Mouse (Mus musculus) megakaryocyte, embryonic 14.5 days (primary cell): ENCODE measurements at regions not wholly inside any gene's neighbourhood (a gene's known extent, or its start where the extent isn't known, plus 50 kb on each side); places are given as distances from the start of the nearest gene placed in this dataset.

ENCODE experiments used
- FLI1 ChIP-seq: IDR thresholded peaks from 2 replicates; pipeline ENCODE4 v1.6.1; 2012; ENCODE audit warnings: low read length, inconsistent platforms, mixed read lengths
- GATA1 ChIP-seq: IDR thresholded peaks from 3 replicates; pipeline ENCODE4 v1.6.1; 2012; ENCODE audit warnings: mixed read lengths, low read length, inconsistent platforms, borderline replicate concordance

- no peak for TF ChIP-seq GATA1
- TF ChIP-seq FLI1 = no peak
Observed at GRCm38 (mm10) chr8:103751161-103751560, 350.3 kb upstream of the Cdh5 start.
